Mouse (Mus musculus): Measurements from ENCODE around the gene Pgm3. TPM values are rescaled to one million over a fixed set of nuclear protein-coding genes. Genes with fewer than 3 reads are reported as not detected.
A peak's percentile ranks its signal among the peaks of the same experiment; 100 is the strongest.
"Not testable (repeated sequence)": the region's sequence is repeated elsewhere in the genome, so short reads cannot be mapped to it uniquely, and the experiment has no call there.

The Pgm3 gene
- 25.2 and 25.7 TPM in 2 replicates for polyA plus RNA-seq (2016; fragmentation: Nextera tagmentation; extraction: Ambion mirVana)

DNA sequence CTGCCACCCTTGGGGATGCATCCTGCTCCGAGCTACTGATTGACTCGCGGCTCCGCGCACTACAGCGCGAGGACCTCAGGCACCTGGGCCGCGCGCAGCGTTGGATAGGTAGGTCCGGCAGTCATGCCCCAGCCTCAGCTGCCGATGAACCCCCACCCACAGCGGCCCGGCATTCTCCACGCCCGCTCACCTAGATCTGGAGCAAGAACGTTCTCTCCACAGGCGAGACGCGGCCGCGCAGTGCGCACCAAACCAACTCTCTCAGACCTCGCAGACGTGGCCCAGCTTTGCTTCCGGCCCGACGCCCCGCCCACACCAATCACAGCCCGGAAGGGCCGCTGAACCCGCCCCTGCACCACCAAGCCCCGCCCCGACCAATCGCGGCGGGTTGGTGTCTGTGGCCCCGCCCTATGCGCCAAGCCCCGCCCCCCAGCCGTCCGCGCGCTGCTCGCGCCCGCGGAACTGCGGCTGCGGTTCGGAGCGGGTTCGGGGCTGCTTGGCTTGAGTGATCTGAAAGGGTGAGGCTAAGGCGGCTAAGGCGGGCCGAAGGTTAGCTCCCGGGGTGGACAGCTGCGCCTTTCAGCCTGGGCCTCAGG is at the start of gene Pgm3, which contains the start of gene Rwdd2a:
Gene Pgm3 (minus strand): TSS at position 303 of the 596 bp plus-strand sequence.
Gene Rwdd2a (plus strand): TSS at position 452 of the 596 bp plus-strand sequence.
- Histone ChIP-seq H3K9me3 (replicated peaks) (no peaks in the 10 kb centered on the region), H3K9ac (peak within 1 kb of the TSS; percentile 75), H3K36me3 (peaks cover 28% of the 10 kb centered on the region), H3K27me3 (replicated peaks) (no peaks in the 10 kb centered on the region), H3K4me1 (replicated peaks) (peaks cover 17% of the 10 kb centered on the region), H3K4me3 (peak within 1 kb of the TSS; percentile 79), H3K27ac (ENCODE audit: poor library complexity, severe bottlenecking) (peak within 1 kb of the TSS; percentile 59; the same call in 1 of the 2 replicates), H3K4me2 (peak within 1 kb of the TSS; percentile 94)
- under 1% methylated on average over 59 of the region's 59 CpGs for WGBS
- ATAC-seq (ENCODE audit: insufficient number of reproducible peaks, low FRiP score): peak; percentile 98

DNA sequence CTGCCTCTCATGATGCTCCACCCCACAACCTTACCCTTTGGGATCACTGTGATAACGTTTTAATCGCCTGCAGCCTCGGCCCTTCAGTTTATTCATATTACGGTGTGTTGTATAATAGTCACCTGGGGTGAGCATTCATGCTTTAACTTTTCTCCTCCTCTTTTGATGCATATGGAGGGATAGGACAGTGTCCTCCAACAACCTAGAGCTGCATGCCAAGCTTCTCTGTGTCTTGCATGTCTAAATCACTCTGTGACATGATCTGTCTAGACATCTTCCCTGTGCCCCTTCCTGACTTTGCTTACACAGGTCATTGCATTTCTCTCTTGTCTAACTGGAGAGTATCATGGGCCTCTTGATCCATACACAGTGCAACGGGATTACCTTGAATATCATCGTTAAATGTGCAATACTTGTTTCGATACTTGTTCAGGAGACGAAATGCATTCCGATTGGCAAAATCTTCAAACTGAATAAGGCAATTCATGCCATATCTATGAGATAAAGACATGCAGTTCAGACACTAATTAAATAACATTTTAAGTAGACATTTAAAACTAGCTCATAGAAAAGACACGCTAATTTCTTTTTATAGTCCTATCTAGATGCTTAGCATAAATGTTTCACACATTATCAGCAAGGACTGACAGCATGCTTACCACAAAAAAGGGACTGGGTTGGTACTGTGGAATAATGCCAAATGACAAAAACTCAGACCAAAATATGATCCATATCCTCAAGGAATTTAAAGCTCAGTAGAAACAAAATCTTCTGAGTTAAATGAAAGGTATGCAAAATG is 47.9 kb upstream of the Pgm3 start:
- no peak overlapping the region for H3K9ac ChIP-seq
- H3K9me3 ChIP-seq (replicated peaks): no peaks in the 10 kb centered on the region
- H3K27ac ChIP-seq (ENCODE audit: poor library complexity, severe bottlenecking): no peak overlapping the region
- no peak overlapping the region for H3K4me3 ChIP-seq
- peaks cover 14% of the 10 kb centered on the region for H3K4me1 ChIP-seq (replicated peaks)
- H3K27me3 ChIP-seq (replicated peaks): no peaks in the 10 kb centered on the region
- WGBS: 70% methylated on average over 10 of the region's 10 CpGs
- no peak overlapping the region for H3K4me2 ChIP-seq
- no peak for ATAC-seq (ENCODE audit: insufficient number of reproducible peaks, low FRiP score)
- H3K36me3 ChIP-seq: 0 out of 2 replicates have a peak, but pooled peaks cover under 1% of the 10 kb centered on the region

DNA sequence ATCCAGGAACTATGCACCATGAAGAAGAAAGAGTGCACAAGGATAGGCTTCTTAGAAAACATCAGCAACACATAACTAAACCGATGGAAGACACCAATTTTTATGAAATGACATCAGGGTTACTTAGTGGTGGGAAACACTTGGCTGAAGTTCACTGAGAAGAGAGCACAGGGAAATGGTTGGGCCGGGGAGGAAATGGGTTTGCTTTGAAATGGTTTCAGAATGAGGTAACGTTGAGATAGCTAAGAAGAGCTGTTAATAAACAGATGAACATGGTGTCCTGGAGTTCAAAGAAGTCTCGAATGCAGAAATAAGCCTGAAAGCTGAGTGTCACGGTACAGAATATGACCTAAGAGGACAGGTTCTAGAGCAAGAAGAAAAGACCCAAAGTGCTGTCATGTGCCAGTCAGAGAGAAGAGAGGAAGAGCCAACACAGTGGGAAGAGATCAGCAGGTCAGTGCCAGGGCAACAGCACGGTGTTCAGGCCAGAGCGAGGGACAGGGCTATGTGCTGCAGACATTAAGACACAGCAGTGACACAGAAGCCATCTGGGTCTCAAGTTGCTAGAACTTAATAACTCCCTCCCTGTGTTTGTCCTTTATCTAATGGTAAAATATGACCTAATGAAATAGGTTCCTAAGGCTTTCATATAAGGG is 46.3 kb upstream of the Pgm3 start:
- H3K4me1 ChIP-seq (replicated peaks): peaks cover 14% of the 10 kb centered on the region
- 0 out of 2 replicates have a peak overlapping the region, but pooled peaks have one; percentile 28 for H3K27ac ChIP-seq (ENCODE audit: poor library complexity, severe bottlenecking)
- no peaks in the 10 kb centered on the region for H3K9me3 ChIP-seq (replicated peaks)
- H3K27me3 ChIP-seq (replicated peaks): no peaks in the 10 kb centered on the region
- no peak overlapping the region for H3K9ac ChIP-seq
- no peak overlapping the region for H3K4me2 ChIP-seq
- H3K36me3 ChIP-seq: 0 out of 2 replicates have a peak, but pooled peaks cover 2% of the 10 kb centered on the region
- WGBS: 54% methylated on average over 7 of the region's 7 CpGs
- no peak for ATAC-seq (ENCODE audit: insufficient number of reproducible peaks, low FRiP score)
- H3K4me3 ChIP-seq: no peak overlapping the region

DNA sequence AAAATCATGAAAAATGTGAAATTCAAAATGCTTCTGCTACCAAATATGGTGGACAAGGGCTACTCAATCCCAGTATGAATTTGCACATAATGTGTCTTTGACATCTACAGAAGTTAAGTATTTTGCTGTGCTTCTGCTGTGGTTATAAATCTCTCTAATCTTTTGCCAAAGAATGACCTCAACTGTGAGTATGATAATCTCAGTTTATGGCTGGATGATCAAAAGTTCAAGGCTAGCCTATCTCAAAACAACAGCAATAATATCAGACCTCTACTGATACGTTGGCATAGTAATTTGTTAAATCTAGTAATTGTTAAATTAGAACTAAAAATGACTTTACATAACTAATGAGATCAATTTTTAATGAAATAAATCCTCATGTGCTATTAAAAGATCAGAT is 44.1 kb upstream of the Pgm3 start:
- Histone ChIP-seq H3K27ac (ENCODE audit: poor library complexity, severe bottlenecking) (no peak overlapping the region), H3K36me3 (peaks cover 10% of the 10 kb centered on the region), H3K4me1 (replicated peaks) (peaks cover 14% of the 10 kb centered on the region), H3K27me3 (replicated peaks) (no peaks in the 10 kb centered on the region), H3K9me3 (replicated peaks) (no peaks in the 10 kb centered on the region), H3K9ac (no peak overlapping the region), H3K4me3 (no peak overlapping the region), H3K4me2 (no peak overlapping the region)
- ATAC-seq (ENCODE audit: insufficient number of reproducible peaks, low FRiP score): no peak
- 68% methylated on average over 1 of the region's 1 CpGs for WGBS

DNA sequence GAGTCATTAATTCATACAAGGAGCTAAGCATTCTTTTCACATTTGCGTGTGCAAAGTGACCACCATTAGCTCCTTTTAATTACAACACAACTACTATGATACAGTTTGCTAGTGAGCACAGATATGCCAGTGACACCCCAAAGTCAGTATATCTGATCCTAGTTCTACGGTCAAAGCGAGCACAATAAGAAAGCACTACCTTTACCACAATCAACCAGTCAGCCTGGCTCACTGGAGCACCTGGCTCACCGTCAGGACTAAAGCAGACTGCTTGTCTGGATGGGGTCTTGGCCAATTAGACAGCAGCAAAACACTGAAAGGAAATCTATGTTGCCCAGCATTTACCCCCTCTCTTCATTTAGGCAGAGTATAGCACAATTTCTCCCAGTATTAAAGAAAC is 40.4 kb upstream of the Pgm3 start:
- Histone ChIP-seq H3K4me2 (no peak overlapping the region), H3K4me1 (replicated peaks) (peaks cover 3% of the 10 kb centered on the region)
- WGBS: 91% methylated on average over 4 of the region's 4 CpGs

DNA sequence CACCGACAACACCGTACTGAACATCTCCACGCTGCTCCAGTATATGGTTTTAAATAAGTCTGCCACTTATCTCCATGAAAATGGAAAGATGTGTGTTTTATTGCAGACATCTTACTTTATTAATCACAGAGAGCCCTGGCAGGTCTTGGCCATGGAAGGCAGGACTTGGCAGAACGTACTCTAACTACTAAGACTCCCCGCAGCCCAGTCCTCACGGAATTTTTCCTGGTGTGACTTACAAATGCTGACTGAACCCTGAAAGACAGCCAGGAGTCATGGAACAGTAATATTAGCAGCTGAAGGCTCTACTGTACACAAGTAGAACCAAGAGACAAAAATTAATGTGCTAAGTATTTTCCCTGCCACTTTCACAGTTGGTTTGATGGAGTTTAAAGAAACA is 34.1 kb upstream of the Pgm3 start:
- H3K4me1 ChIP-seq (replicated peaks): peaks cover 8% of the 10 kb centered on the region
- 83% methylated on average over 6 of the region's 6 CpGs for WGBS
- peaks cover 6% of the 10 kb centered on the region; the same call in 1 of the 2 replicates for H3K36me3 ChIP-seq
- no peaks in the 10 kb centered on the region for H3K27me3 ChIP-seq (replicated peaks)
- H3K27ac ChIP-seq (ENCODE audit: poor library complexity, severe bottlenecking): no peak overlapping the region
- no peak overlapping the region for H3K4me2 ChIP-seq
- no peak overlapping the region for H3K4me3 ChIP-seq
- H3K9me3 ChIP-seq (replicated peaks): no peaks in the 10 kb centered on the region
- ATAC-seq (ENCODE audit: insufficient number of reproducible peaks, low FRiP score): no peak
- no peak overlapping the region for H3K9ac ChIP-seq

More for the DNA sequence above, 40.4 kb upstream of the Pgm3 start:
- no peak overlapping the region for H3K4me3 ChIP-seq
- H3K9ac ChIP-seq: no peak overlapping the region
- ATAC-seq (ENCODE audit: insufficient number of reproducible peaks, low FRiP score): no peak
- peaks cover 17% of the 10 kb centered on the region for H3K36me3 ChIP-seq
- no peaks in the 10 kb centered on the region for H3K9me3 ChIP-seq (replicated peaks)
- H3K27ac ChIP-seq (ENCODE audit: poor library complexity, severe bottlenecking): no peak overlapping the region
- no peaks in the 10 kb centered on the region for H3K27me3 ChIP-seq (replicated peaks)

DNA sequence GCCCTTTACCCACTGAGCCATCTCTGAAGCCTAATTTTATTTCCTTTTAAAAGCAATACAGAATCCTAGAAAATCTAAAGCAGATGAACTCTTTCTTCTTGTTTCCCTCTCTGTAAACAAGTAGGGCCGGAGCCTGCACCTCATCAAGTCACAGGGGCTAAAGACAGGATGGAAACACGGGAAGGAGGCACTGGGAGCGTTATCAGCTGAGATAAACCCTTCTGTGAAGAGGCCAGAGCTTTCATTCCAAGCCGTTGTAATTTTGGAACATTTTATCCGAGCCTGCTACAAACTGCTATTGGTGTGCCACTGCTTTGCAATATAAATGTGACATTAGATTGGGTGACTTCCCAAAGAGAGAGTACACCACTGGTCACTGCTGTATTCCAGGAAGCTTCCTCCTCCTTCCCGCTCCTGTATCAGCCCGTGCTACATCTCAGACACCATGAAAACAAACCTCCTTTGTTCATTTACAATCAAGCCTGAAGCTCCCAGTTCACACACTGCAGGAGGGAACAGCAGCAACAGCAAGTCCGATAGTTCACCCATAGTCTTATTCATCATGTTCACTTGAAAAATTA is 28.2 kb upstream of the Pgm3 start:
- Histone ChIP-seq H3K4me1 (replicated peaks) (peaks cover 29% of the 10 kb centered on the region), H3K9me3 (replicated peaks) (0 out of 2 replicates have a peak, but pooled peaks cover 3% of the 10 kb centered on the region), H3K27me3 (replicated peaks) (no peaks in the 10 kb centered on the region), H3K4me3 (no peak overlapping the region), H3K27ac (ENCODE audit: poor library complexity, severe bottlenecking) (peak overlapping the region; percentile 91), H3K36me3 (peaks cover 19% of the 10 kb centered on the region), H3K4me2 (peak overlapping the region; percentile 46), H3K9ac (no peak overlapping the region)
- 10% methylated on average over 8 of the region's 8 CpGs for WGBS
- peak; percentile 79 for ATAC-seq (ENCODE audit: insufficient number of reproducible peaks, low FRiP score)

DNA sequence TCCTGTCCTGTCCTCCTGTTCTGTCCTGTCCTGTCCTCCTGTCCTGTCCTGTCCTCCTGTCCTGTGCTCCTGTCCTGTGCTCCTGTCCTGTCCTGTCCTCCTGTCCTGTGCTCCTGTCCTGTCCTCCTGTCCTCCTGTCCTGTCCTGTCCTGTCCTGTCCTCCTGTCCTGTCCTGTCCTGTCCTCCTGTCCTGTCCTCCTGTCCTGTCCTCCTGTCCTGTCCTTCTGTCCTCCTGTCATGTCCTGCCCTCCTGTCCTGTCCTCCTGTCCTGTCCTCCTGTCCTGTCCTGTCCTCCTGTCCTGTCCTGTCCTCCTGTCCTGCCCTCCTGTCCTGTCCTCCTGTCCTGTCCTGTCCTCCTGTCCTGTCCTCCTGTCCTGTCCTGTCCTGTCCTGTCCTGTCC is 25.3 kb upstream of the Pgm3 start:
- ATAC-seq (ENCODE audit: insufficient number of reproducible peaks, low FRiP score); H3K27ac ChIP-seq (ENCODE audit: poor library complexity, severe bottlenecking); H3K9me3 ChIP-seq (replicated peaks): not testable (repeated sequence)

DNA sequence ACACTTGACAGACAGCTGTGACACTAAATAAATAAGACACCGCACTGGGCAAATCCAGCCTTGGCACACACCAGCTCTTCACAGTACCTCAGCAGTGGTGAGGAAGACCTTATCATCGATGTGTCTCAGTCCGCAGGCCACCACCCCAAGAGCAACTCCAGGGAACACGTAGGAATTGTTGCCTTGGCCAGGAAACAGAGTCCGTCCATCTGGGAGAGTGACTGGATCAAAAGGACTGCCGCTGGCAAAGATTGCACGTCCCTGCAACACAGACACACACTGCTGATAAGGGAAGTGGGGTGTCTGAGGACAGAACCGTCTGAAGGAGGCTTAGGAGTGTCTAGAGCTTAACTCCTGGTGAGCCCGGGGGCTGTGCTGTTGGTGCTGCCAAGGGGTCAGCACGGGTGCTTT is 22.7 kb upstream of the Pgm3 start:
- not testable (repeated sequence) for H3K9me3 ChIP-seq (replicated peaks); H3K27me3 ChIP-seq (replicated peaks); H3K4me3 ChIP-seq; H3K9ac ChIP-seq
- H3K4me2 ChIP-seq: peak overlapping the region; percentile 49
- WGBS: 11% methylated on average over 10 of the region's 10 CpGs
- peak; percentile 64; the same call in 1 of the 2 replicates for ATAC-seq (ENCODE audit: insufficient number of reproducible peaks, low FRiP score)
- H3K27ac ChIP-seq (ENCODE audit: poor library complexity, severe bottlenecking): peak overlapping the region; percentile 56
- H3K4me1 ChIP-seq (replicated peaks): peaks cover 25% of the 10 kb centered on the region
- peaks cover 33% of the 10 kb centered on the region for H3K36me3 ChIP-seq

More for the DNA sequence above, 25.3 kb upstream of the Pgm3 start:
- H3K36me3 ChIP-seq: peaks cover 22% of the 10 kb centered on the region
- H3K9ac ChIP-seq; H3K4me2 ChIP-seq; H3K4me3 ChIP-seq; H3K27me3 ChIP-seq (replicated peaks): not testable (repeated sequence)
- H3K4me1 ChIP-seq (replicated peaks): peaks cover 44% of the 10 kb centered on the region

DNA sequence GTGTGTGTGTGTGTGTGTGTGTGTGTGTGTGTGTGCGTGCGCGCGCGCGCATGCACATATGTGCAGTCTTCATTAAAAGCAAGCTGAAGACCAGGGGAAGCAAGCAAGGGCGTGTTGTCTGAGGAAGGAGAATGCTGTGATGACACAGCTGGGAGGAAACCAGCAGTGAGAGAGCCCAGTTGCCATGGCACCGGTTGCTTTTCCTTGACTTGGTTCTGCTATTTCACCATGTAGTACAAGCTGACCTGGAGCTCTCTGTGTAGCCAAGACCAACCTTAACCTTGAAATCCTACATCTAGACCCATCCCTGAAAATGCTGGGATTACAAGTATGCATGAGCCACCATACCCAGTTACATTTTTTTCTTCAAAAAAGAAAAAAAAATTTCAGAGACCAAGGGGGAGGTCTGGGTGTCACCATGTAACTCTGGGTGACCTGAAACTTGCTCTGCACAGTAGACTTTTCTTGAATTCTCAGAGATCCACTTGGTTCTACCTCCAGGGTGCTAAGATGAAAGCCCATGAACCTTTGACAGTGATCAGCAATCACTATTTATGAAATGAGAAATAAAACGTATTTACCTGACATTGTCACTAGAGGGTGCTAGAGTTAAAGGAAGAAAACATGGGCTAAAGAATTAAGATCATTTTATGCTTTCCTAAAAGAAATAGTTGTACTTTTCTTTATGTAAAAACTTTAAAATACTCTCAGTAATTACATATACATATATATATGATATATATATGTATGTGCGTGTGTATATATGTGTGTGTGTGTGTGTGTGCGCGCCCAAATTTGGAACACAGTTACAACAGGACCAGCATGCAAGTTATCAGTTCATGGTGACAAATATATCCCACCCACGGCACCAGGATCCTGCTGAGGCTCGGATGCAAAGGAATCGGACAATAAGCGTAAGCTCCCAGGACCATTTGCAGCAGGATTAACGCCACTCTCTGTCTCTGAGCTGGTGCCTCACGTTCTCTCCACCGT is 21.3 kb upstream of the Pgm3 start:
- H3K27ac ChIP-seq (ENCODE audit: poor library complexity, severe bottlenecking): no peak overlapping the region
- ATAC-seq (ENCODE audit: insufficient number of reproducible peaks, low FRiP score): no peak
- H3K27me3 ChIP-seq (replicated peaks): no peaks in the 10 kb centered on the region
- peak overlapping the region; percentile 49 for H3K4me2 ChIP-seq
- peaks cover 37% of the 10 kb centered on the region for H3K36me3 ChIP-seq
- 55% methylated on average over 19 of the region's 19 CpGs for WGBS
- H3K9me3 ChIP-seq (replicated peaks): peaks cover 3% of the 10 kb centered on the region; the same call in 1 of the 2 replicates
- H3K9ac ChIP-seq: no peak overlapping the region
- H3K4me1 ChIP-seq (replicated peaks): peaks cover 19% of the 10 kb centered on the region
- 0 out of 2 replicates have a peak overlapping the region, but pooled peaks have one; percentile 2 for H3K4me3 ChIP-seq

Measured in heart, embryonic 12.5 days (tissue).